Mouse (Mus musculus): ENCODE data around the gene Kif1b. TPM values are rescaled to one million over a fixed set of nuclear protein-coding genes. Genes with fewer than 3 reads are reported as not detected.

Kif1b gene
- polyA plus RNA-seq, 2 experiments: 3.6 to 4.6 TPM

GRCm38 (mm10) chr4:149291061-149291460 lies 16.4 kb downstream of the Kif1b start:
- Histone ChIP-seq H3K4me3 (ENCODE audit: insufficient read depth in 1 of 2, low read depth in 2 of 2, low read length in 2 of 2) (no peak overlapping the region), H3K27ac (no peak overlapping the region), H3K4me1 (replicated peaks; ENCODE audit: control insufficient read depth in 2 of 2, insufficient read depth in 2 of 2, low read length in 1 of 2) (0 out of 4 replicates have a peak, but pooled peaks cover 0 to 3% of the 10 kb centered on the region in 2 experiments), H3K4me2 (ENCODE audit: low read depth) (no peak overlapping the region), H3K9me3 (ENCODE audit: control insufficient read depth, low read length) (no peaks in the 10 kb centered on the region), H3K9ac (replicated peaks) (no peak overlapping the region), H3K27me3 (ENCODE audit: control insufficient read depth, insufficient read depth, low read length) (no peaks in the 10 kb centered on the region), H3K36me3 (replicated peaks; ENCODE audit: control insufficient read depth, insufficient read depth, low read depth) (no peaks in the 10 kb centered on the region)
- no peak for DNase-seq (ENCODE audit: low read depth in 3 of 3, low spot score in 3 of 3)
- no peak for ATAC-seq (ENCODE audit: insufficient read depth)
- 61% methylated on average over 9 of the region's 9 CpGs for WGBS (ENCODE audit: insufficient replicate concordance)
- TF ChIP-seq EP300 (IDR thresholded peaks at IDR 0.05; ENCODE audit: low read depth) (no peak), CTCF (IDR thresholded peaks at IDR 0.05; ENCODE audit: low read depth) (no peak)

DNA sequence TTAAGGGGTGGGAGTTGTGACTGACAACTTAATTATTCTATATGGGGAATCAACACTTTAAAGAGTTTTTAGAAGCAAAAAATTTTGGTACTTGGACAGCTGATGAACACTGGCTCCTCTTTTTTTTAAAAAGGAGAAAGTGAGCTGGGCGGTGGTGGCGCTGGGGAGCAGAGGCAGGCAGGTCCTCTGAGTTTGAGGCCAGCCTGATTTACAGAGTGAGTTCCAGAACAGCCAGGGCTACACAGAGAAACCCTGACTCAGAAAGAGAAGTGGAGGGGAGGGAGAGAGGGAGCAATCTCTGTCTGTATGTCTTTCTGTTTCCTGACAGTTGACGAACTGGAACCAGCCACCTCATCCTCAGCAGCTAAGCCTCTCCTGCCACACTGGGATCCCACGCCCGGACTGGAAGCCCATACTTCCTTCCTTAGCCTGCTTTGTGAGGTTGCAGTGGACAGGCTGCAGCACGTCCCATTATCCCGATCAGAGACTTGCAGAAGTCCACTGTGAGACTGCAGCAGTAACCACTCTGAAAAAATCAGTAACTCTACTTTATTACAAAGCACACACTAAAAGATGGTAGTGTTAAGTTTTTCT lies 17.2 kb downstream of the Kif1b start:
- no peak for ATAC-seq (ENCODE audit: insufficient read depth)
- H3K27me3 ChIP-seq (ENCODE audit: control insufficient read depth, insufficient read depth, low read length): no peaks in the 10 kb centered on the region
- H3K4me2 ChIP-seq (ENCODE audit: low read depth): no peak overlapping the region
- H3K36me3 ChIP-seq (replicated peaks; ENCODE audit: control insufficient read depth, insufficient read depth, low read depth): no peaks in the 10 kb centered on the region
- WGBS (ENCODE audit: insufficient replicate concordance): 47% methylated on average over 7 of the region's 7 CpGs
- TF ChIP-seq CTCF (IDR thresholded peaks at IDR 0.05; ENCODE audit: low read depth): no peak
- no peak for TF ChIP-seq EP300 (IDR thresholded peaks at IDR 0.05; ENCODE audit: low read depth)
- H3K9me3 ChIP-seq (ENCODE audit: control insufficient read depth, low read length): no peaks in the 10 kb centered on the region
- no peak overlapping the region for H3K4me3 ChIP-seq (ENCODE audit: insufficient read depth in 1 of 2, low read depth in 2 of 2, low read length in 2 of 2)
- H3K4me1 ChIP-seq (replicated peaks; ENCODE audit: control insufficient read depth in 2 of 2, insufficient read depth in 2 of 2, low read length in 1 of 2): 0 out of 4 replicates have a peak, but pooled peaks cover 0 to 3% of the 10 kb centered on the region in 2 experiments
- DNase-seq (ENCODE audit: low read depth in 3 of 3, low spot score in 3 of 3): no peak
- no peak overlapping the region for H3K27ac ChIP-seq
- H3K9ac ChIP-seq (replicated peaks): no peak overlapping the region

GRCm38 (mm10) chr4:149286287-149287137 lies 21.0 kb downstream of the Kif1b start:
- Histone ChIP-seq H3K4me1 (replicated peaks; ENCODE audit: control insufficient read depth in 2 of 2, insufficient read depth in 2 of 2, low read length in 1 of 2) (peaks cover 0 to 9% of the 10 kb centered on the region in 2 experiments; a peak in 2 of 4 replicates), H3K9me3 (ENCODE audit: control insufficient read depth, low read length) (no peaks in the 10 kb centered on the region), H3K27me3 (ENCODE audit: control insufficient read depth, insufficient read depth, low read length) (no peaks in the 10 kb centered on the region), H3K27ac (no peak overlapping the region), H3K36me3 (replicated peaks; ENCODE audit: control insufficient read depth, insufficient read depth, low read depth) (no peaks in the 10 kb centered on the region), H3K9ac (replicated peaks) (no peak overlapping the region), H3K4me2 (ENCODE audit: low read depth) (no peak overlapping the region), H3K4me3 (ENCODE audit: insufficient read depth in 1 of 2, low read depth in 2 of 2, low read length in 2 of 2) (no peak overlapping the region)
- DNase-seq (ENCODE audit: low read depth in 3 of 3, low spot score in 3 of 3) (no peak), ATAC-seq (ENCODE audit: insufficient read depth) (no peak)
- no peak for TF ChIP-seq EP300 (IDR thresholded peaks at IDR 0.05; ENCODE audit: low read depth)
- no peak for TF ChIP-seq CTCF (IDR thresholded peaks at IDR 0.05; ENCODE audit: low read depth)
- 58% methylated on average over 8 of the region's 8 CpGs for WGBS (ENCODE audit: insufficient replicate concordance)

GRCm38 (mm10) chr4:149285691-149286090 lies 21.8 kb downstream of the Kif1b start:
- no peak for DNase-seq (ENCODE audit: low read depth in 3 of 3, low spot score in 3 of 3)
- no peak overlapping the region for H3K4me3 ChIP-seq (ENCODE audit: insufficient read depth in 1 of 2, low read depth in 2 of 2, low read length in 2 of 2)
- peaks cover 0 to 9% of the 10 kb centered on the region in 2 experiments; a peak in 2 of 4 replicates for H3K4me1 ChIP-seq (replicated peaks; ENCODE audit: control insufficient read depth in 2 of 2, insufficient read depth in 2 of 2, low read length in 1 of 2)
- H3K27me3 ChIP-seq (ENCODE audit: control insufficient read depth, insufficient read depth, low read length): no peaks in the 10 kb centered on the region
- ATAC-seq (ENCODE audit: insufficient read depth): no peak
- H3K4me2 ChIP-seq (ENCODE audit: low read depth): no peak overlapping the region
- H3K9me3 ChIP-seq (ENCODE audit: control insufficient read depth, low read length): no peaks in the 10 kb centered on the region
- no peak overlapping the region for H3K27ac ChIP-seq
- no peaks in the 10 kb centered on the region for H3K36me3 ChIP-seq (replicated peaks; ENCODE audit: control insufficient read depth, insufficient read depth, low read depth)
- H3K9ac ChIP-seq (replicated peaks): no peak overlapping the region
- WGBS (ENCODE audit: insufficient replicate concordance): 86% methylated on average over 1 of the region's 1 CpGs
- TF ChIP-seq EP300 (IDR thresholded peaks at IDR 0.05; ENCODE audit: low read depth) (no peak), CTCF (IDR thresholded peaks at IDR 0.05; ENCODE audit: low read depth) (no peak)

- H3K36me3 ChIP-seq (replicated peaks; ENCODE audit: control insufficient read depth, insufficient read depth, low read depth): no peaks in the 10 kb centered on the region
- no peaks in the 10 kb centered on the region for H3K9me3 ChIP-seq (ENCODE audit: control insufficient read depth, low read length)
- peaks cover 0 to 9% of the 10 kb centered on the region in 2 experiments; a peak in 2 of 4 replicates for H3K4me1 ChIP-seq (replicated peaks; ENCODE audit: control insufficient read depth in 2 of 2, insufficient read depth in 2 of 2, low read length in 1 of 2)
- H3K4me2 ChIP-seq (ENCODE audit: low read depth): no peak overlapping the region
- H3K4me3 ChIP-seq (ENCODE audit: insufficient read depth in 1 of 2, low read depth in 2 of 2, low read length in 2 of 2): no peak overlapping the region
- no peaks in the 10 kb centered on the region for H3K27me3 ChIP-seq (ENCODE audit: control insufficient read depth, insufficient read depth, low read length)
- no peak for ATAC-seq (ENCODE audit: insufficient read depth)
- DNase-seq (ENCODE audit: low read depth in 3 of 3, low spot score in 3 of 3): no peak
- WGBS (ENCODE audit: insufficient replicate concordance): 64% methylated on average over 3 of the region's 3 CpGs
- no peak overlapping the region for H3K9ac ChIP-seq (replicated peaks)
- no peak for TF ChIP-seq EP300 (IDR thresholded peaks at IDR 0.05; ENCODE audit: low read depth)
- TF ChIP-seq CTCF (IDR thresholded peaks at IDR 0.05; ENCODE audit: low read depth): no peak
- no peak overlapping the region for H3K27ac ChIP-seq
Measured at GRCm38 (mm10) chr4:149283018-149283417, 24.5 kb downstream of the Kif1b start.

Data from liver, embryonic 14.5 days (tissue).